Mouse (Mus musculus): Measurements from ENCODE around the gene Foxj3. TPM values are rescaled to one million over a fixed set of nuclear protein-coding genes. Genes with fewer than 3 reads are reported as not detected.
"Not testable (repeated sequence)": the region's sequence is repeated elsewhere in the genome, so short reads cannot be mapped to it uniquely, and the experiment has no call there.

Foxj3 gene
- 25.7 and 32.6 TPM in 2 replicates for polyA plus RNA-seq (2015; fragmentation: Nextera tagmentation; extraction: Ambion mirVana)

DNA sequence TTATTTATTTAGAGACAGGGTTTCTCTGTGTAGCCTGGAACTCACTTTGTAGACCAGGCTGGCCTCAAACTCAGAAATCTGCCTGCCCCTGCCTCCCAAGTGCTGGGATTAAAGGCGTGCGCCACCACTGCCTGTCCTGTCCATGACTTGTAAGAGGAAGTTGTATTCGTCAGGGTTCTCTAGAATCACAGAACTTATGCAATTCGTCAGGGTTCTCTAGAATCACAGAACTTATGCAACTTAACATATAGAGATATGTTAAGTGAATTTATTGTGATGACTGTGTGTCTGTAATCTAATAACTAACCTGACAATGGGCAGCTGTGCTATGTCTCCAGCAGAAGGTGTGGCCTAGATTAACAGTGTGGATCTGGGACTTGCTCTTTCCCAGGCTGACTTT is at the start of gene Foxj3:
Gene Foxj3 (plus strand): TSS at position 390 of the 400 bp plus-strand sequence.
- peaks cover 16% of the 10 kb centered on the region for H3K4me1 ChIP-seq (ENCODE audit: control insufficient read depth, insufficient read depth, low read depth, low read length)
- H3K9ac ChIP-seq (ENCODE audit: low read depth, low read length); H3K4me2 ChIP-seq (ENCODE audit: low read length); H3K27ac ChIP-seq (ENCODE audit: low read depth, low read length); H3K4me3 ChIP-seq (ENCODE audit: low read length); H3K9me3 ChIP-seq (ENCODE audit: control insufficient read depth, low read length); H3K36me3 ChIP-seq (ENCODE audit: control insufficient read depth, insufficient read depth, low read length); H3K27me3 ChIP-seq (replicated peaks; ENCODE audit: control insufficient read depth, insufficient read depth, low read length); ATAC-seq: not testable (repeated sequence)
- WGBS: 92% methylated on average over 4 of the region's 4 CpGs

DNA sequence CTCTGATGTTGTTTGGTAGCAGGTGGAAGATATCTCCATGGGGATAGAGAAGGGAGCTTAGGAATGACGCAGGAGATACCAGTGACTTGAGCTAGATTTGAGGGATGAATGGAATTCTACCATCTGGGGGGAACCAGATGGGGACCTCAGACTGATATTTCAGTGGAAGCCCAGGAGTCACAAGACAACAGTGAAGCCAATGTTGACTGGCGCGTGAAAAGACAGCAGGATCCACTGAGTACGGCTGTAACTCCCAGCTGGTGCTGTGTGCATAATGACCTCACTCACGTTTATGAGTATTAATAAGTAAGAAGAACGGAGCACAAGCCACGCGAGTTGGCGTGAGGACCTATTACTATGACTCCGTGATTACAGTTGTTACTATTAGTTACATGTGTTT is 47.1 kb upstream of the Foxj3 start:
- peaks cover 11% of the 10 kb centered on the region for H3K4me1 ChIP-seq (ENCODE audit: control insufficient read depth, insufficient read depth, low read depth, low read length)
- no peak for ATAC-seq
- H3K27me3 ChIP-seq (replicated peaks; ENCODE audit: control insufficient read depth, insufficient read depth, low read length): no peaks in the 10 kb centered on the region
- no peak overlapping the region for H3K27ac ChIP-seq (ENCODE audit: low read depth, low read length)
- no peaks in the 10 kb centered on the region for H3K9me3 ChIP-seq (ENCODE audit: control insufficient read depth, low read length)
- H3K4me2 ChIP-seq (ENCODE audit: low read length): no peak overlapping the region
- H3K9ac ChIP-seq (ENCODE audit: low read depth, low read length): no peak overlapping the region
- H3K36me3 ChIP-seq (ENCODE audit: control insufficient read depth, insufficient read depth, low read length): no peaks in the 10 kb centered on the region
- no peak overlapping the region for H3K4me3 ChIP-seq (ENCODE audit: low read length)
- WGBS: 55% methylated on average over 10 of the region's 10 CpGs

DNA sequence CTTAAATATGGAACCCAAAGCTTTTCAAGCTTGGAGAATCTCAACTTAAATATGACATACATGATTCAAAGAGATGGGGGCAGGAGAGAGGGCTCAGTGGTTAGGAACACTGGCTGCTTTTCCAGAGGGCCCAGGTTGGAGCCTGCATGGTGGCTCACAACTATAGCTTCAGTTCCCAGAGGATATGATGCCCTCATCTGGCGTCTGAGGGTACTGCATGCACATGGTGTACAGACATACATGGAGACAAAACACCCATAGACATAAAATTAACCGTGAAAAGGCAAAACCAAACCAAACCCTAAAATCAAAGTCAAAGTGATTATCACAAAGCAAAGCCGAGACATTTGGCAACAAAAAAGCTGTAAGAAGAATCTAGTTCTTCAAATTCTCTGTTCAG is 46.0 kb upstream of the Foxj3 start:
- Histone ChIP-seq H3K4me1 (ENCODE audit: control insufficient read depth, insufficient read depth, low read depth, low read length) (peaks cover 11% of the 10 kb centered on the region), H3K4me2 (ENCODE audit: low read length) (no peak overlapping the region; the same call in 1 of the 2 replicates), H3K27ac (ENCODE audit: low read depth, low read length) (no peak overlapping the region), H3K36me3 (ENCODE audit: control insufficient read depth, insufficient read depth, low read length) (no peaks in the 10 kb centered on the region), H3K4me3 (ENCODE audit: low read length) (no peak overlapping the region), H3K27me3 (replicated peaks; ENCODE audit: control insufficient read depth, insufficient read depth, low read length) (no peaks in the 10 kb centered on the region), H3K9ac (ENCODE audit: low read depth, low read length) (no peak overlapping the region), H3K9me3 (ENCODE audit: control insufficient read depth, low read length) (no peaks in the 10 kb centered on the region)
- 81% methylated on average over 3 of the region's 3 CpGs for WGBS
- no peak for ATAC-seq

DNA sequence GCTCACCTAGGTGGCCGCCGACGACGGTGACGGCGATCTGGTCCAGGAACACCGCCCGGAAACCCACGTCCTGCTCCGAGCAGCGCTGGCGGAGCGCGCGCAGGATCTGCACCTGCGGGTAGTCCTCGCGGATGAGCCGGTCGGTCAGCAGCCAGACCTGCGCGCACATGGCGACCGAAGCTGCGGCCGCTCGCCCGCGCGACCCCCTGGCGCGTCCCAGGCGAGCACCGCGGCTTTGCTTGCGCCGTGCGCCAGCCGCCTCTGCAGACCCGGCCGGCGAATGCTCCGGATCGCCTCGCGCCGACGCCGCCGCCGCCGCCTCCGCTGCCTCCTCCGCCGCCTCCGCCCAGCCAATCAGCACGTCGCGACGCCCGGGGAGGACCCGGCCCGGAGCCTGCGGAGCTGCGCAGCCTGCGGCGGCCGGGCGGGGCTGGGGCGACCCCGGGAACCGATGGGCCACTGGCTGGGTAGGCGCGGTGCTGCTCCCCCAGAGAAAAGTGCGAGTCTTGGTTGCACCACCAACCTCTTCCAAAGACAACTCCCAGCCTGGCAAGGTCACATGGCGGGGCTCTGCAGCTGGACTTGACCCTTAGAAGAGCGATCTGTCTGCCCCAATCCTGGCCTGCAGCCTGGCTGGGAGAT is 44.4 kb upstream of the Foxj3 start, which contains the start of gene Rimkla:
Gene Rimkla (minus strand): TSS at position 338 of the 642 bp plus-strand sequence.
- no peaks in the 10 kb centered on the region for H3K27me3 ChIP-seq (replicated peaks; ENCODE audit: control insufficient read depth, insufficient read depth, low read length)
- peak within 1 kb of the TSS; percentile 52 for H3K4me3 ChIP-seq (ENCODE audit: low read length)
- H3K4me2 ChIP-seq (ENCODE audit: low read length): peak within 1 kb of the TSS; percentile 82
- peak; percentile 94 for ATAC-seq
- peak within 1 kb of the TSS; percentile 60 for H3K27ac ChIP-seq (ENCODE audit: low read depth, low read length)
- H3K4me1 ChIP-seq (ENCODE audit: control insufficient read depth, insufficient read depth, low read depth, low read length): peaks cover 11% of the 10 kb centered on the region
- no peaks in the 10 kb centered on the region for H3K36me3 ChIP-seq (ENCODE audit: control insufficient read depth, insufficient read depth, low read length)
- no peaks in the 10 kb centered on the region for H3K9me3 ChIP-seq (ENCODE audit: control insufficient read depth, low read length)
- WGBS: under 1% methylated on average over 54 of the region's 77 CpGs
- peak within 1 kb of the TSS; percentile 75 for H3K9ac ChIP-seq (ENCODE audit: low read depth, low read length)

GRCm38 (mm10) chr4:119492933-119493327 is 43.9 kb upstream of the Foxj3 start:
- Histone ChIP-seq H3K9ac (ENCODE audit: low read depth, low read length) (peak overlapping the region; percentile 75), H3K9me3 (ENCODE audit: control insufficient read depth, low read length) (no peaks in the 10 kb centered on the region), H3K36me3 (ENCODE audit: control insufficient read depth, insufficient read depth, low read length) (no peaks in the 10 kb centered on the region), H3K4me3 (ENCODE audit: low read length) (peak overlapping the region; percentile 52), H3K27ac (ENCODE audit: low read depth, low read length) (peak overlapping the region; percentile 60), H3K4me2 (ENCODE audit: low read length) (peak overlapping the region; percentile 82), H3K4me1 (ENCODE audit: control insufficient read depth, insufficient read depth, low read depth, low read length) (peaks cover 11% of the 10 kb centered on the region), H3K27me3 (replicated peaks; ENCODE audit: control insufficient read depth, insufficient read depth, low read length) (no peaks in the 10 kb centered on the region)
- 35% methylated on average over 10 of the region's 10 CpGs for WGBS
- peak; percentile 46 for ATAC-seq

GRCm38 (mm10) chr4:119498319-119498848 is 38.4 kb upstream of the Foxj3 start:
- Histone ChIP-seq H3K4me2 (ENCODE audit: low read length) (no peak overlapping the region), H3K9me3 (ENCODE audit: control insufficient read depth, low read length) (no peaks in the 10 kb centered on the region), H3K27me3 (replicated peaks; ENCODE audit: control insufficient read depth, insufficient read depth, low read length) (no peaks in the 10 kb centered on the region), H3K9ac (ENCODE audit: low read depth, low read length) (no peak overlapping the region), H3K27ac (ENCODE audit: low read depth, low read length) (no peak overlapping the region), H3K36me3 (ENCODE audit: control insufficient read depth, insufficient read depth, low read length) (no peaks in the 10 kb centered on the region), H3K4me1 (ENCODE audit: control insufficient read depth, insufficient read depth, low read depth, low read length) (no peaks in the 10 kb centered on the region), H3K4me3 (ENCODE audit: low read length) (no peak overlapping the region)
- 64% methylated on average over 5 of the region's 5 CpGs for WGBS
- ATAC-seq: no peak

DNA sequence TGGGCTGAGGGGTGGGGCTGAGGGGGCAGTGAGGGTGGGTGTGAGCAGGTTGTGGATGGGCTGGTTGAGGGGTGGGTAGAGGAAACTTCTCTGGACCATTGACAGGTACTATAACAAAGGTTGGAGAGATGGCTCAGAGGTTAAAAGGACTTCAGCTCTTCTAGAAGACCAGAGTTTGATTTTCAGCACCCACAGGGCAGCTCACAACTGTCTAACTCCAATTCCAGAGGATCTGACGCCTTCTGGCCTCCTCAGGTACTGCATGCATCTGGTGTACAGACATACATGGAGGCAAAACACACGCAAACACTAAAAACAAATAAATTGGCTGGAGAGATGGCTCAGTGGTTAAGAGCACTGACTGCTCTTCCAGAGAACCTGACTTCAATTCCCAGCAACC is 25.2 kb upstream of the Foxj3 start:
- no peak for ATAC-seq
- Histone ChIP-seq H3K9me3 (ENCODE audit: control insufficient read depth, low read length) (no peaks in the 10 kb centered on the region), H3K4me2 (ENCODE audit: low read length) (no peak overlapping the region), H3K36me3 (ENCODE audit: control insufficient read depth, insufficient read depth, low read length) (no peaks in the 10 kb centered on the region), H3K4me3 (ENCODE audit: low read length) (no peak overlapping the region), H3K27ac (ENCODE audit: low read depth, low read length) (no peak overlapping the region), H3K27me3 (replicated peaks; ENCODE audit: control insufficient read depth, insufficient read depth, low read length) (no peaks in the 10 kb centered on the region), H3K4me1 (ENCODE audit: control insufficient read depth, insufficient read depth, low read depth, low read length) (no peaks in the 10 kb centered on the region), H3K9ac (ENCODE audit: low read depth, low read length) (no peak overlapping the region)
- WGBS: 56% methylated on average over 2 of the region's 2 CpGs

- H3K9me3 ChIP-seq (ENCODE audit: control insufficient read depth, low read length): no peaks in the 10 kb centered on the region
- no peak overlapping the region for H3K4me3 ChIP-seq (ENCODE audit: low read length)
- no peak overlapping the region for H3K4me2 ChIP-seq (ENCODE audit: low read length)
- no peak overlapping the region for H3K27ac ChIP-seq (ENCODE audit: low read depth, low read length)
- H3K36me3 ChIP-seq (ENCODE audit: control insufficient read depth, insufficient read depth, low read length): no peaks in the 10 kb centered on the region
- 65% methylated on average over 3 of the region's 3 CpGs for WGBS
- no peak for ATAC-seq
- H3K4me1 ChIP-seq (ENCODE audit: control insufficient read depth, insufficient read depth, low read depth, low read length): no peaks in the 10 kb centered on the region
- no peak overlapping the region for H3K9ac ChIP-seq (ENCODE audit: low read depth, low read length)
- no peaks in the 10 kb centered on the region for H3K27me3 ChIP-seq (replicated peaks; ENCODE audit: control insufficient read depth, insufficient read depth, low read length)
Measured at GRCm38 (mm10) chr4:119512731-119513141, 24.1 kb upstream of the Foxj3 start.

DNA sequence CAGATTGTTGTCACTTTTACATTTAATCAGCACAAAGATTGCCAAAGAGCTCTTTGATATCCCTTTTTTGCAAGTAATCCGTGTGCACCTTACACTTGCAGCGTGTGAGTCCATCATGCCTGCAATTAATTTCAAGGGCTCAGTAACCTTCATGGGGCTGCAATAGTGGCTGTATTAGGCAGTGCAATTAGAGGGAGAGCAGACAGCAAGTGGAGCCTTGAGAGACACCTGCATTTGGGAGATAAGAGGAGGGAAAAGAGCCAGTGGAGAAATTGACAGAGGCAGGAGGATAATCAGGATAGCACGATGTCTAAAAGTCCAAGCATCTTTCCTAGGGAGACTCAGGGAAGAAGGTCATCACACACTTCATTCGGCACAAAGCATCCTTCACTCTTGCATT is 13.2 kb upstream of the Foxj3 start:
- no peaks in the 10 kb centered on the region for H3K36me3 ChIP-seq (ENCODE audit: control insufficient read depth, insufficient read depth, low read length)
- no peak overlapping the region for H3K4me3 ChIP-seq (ENCODE audit: low read length)
- ATAC-seq: peak; percentile 76
- no peaks in the 10 kb centered on the region for H3K27me3 ChIP-seq (replicated peaks; ENCODE audit: control insufficient read depth, insufficient read depth, low read length)
- H3K27ac ChIP-seq (ENCODE audit: low read depth, low read length): peak overlapping the region; percentile 75
- no peak overlapping the region for H3K9ac ChIP-seq (ENCODE audit: low read depth, low read length)
- no peaks in the 10 kb centered on the region for H3K9me3 ChIP-seq (ENCODE audit: control insufficient read depth, low read length)
- 60% methylated on average over 4 of the region's 4 CpGs for WGBS
- peaks cover 9% of the 10 kb centered on the region for H3K4me1 ChIP-seq (ENCODE audit: control insufficient read depth, insufficient read depth, low read depth, low read length)
- H3K4me2 ChIP-seq (ENCODE audit: low read length): peak overlapping the region; percentile 24

All from hindbrain, embryonic 16.5 days (tissue).